Mouse (Mus musculus): ENCODE measurements around the gene Heatr9.

DNA sequence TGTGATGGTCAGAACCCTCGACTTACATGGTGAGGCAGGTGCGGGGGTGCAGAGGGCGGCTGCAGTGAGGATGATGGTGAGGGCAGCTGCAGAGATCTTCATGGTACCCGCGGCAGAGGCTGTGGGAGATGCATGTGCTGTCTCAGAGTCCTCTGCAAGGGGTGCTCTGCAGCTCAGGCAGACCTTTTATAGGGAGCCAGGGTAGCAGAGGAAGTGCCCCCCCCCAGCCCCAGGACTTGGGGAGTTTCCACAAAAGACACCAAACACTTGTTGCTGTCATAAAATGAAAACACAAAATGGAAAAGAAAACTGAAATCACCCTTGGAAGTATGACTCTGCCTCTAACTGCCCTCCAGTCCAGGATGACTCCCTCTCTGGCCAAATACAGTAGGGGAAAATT is 8.4 kb upstream of the Heatr9 start, which contains the start of gene Ccl5:
- TF ChIP-seq UBTF (IDR thresholded peaks at IDR 0.05; ENCODE audit: borderline replicate concordance, insufficient read depth, low read depth, low read length) = no peak
- TF ChIP-seq POLR2A (IDR thresholded peaks at IDR 0.05; ENCODE audit: control insufficient read depth in 1 of 2, insufficient read depth in 1 of 2, low read depth in 1 of 2, low read length in 2 of 2, poor library complexity in 1 of 2) = no peak
- no peak for TF ChIP-seq CTCF (IDR thresholded peaks at IDR 0.05 in 2 of 3, conservative IDR thresholded peaks at IDR 0.05 in 1 of 3; ENCODE audit: control insufficient read depth in 1 of 3, insufficient read depth in 1 of 3, low read depth in 2 of 3, low read length in 3 of 3, poor library complexity in 1 of 3, severe bottlenecking in 1 of 3)
- no peak for TF ChIP-seq ETS1 (IDR thresholded peaks at IDR 0.05; ENCODE audit: low read depth, low read length)
- TF ChIP-seq ZC3H11A (IDR thresholded peaks at IDR 0.05; ENCODE audit: low read depth, low read length) = no peak
- TF ChIP-seq GATA1 (IDR thresholded peaks at IDR 0.05; ENCODE audit: low read depth, low read length) = no peak
- TF ChIP-seq NRF1 (IDR thresholded peaks at IDR 0.05; ENCODE audit: insufficient read depth, low read depth, low read length, poor library complexity, severe bottlenecking) = no peak
- TF ChIP-seq POLR2AphosphoS2 (IDR thresholded peaks at IDR 0.05; ENCODE audit: low read length) = no peak

Data from MEL (cell line).